In the genomic region with DNA sequence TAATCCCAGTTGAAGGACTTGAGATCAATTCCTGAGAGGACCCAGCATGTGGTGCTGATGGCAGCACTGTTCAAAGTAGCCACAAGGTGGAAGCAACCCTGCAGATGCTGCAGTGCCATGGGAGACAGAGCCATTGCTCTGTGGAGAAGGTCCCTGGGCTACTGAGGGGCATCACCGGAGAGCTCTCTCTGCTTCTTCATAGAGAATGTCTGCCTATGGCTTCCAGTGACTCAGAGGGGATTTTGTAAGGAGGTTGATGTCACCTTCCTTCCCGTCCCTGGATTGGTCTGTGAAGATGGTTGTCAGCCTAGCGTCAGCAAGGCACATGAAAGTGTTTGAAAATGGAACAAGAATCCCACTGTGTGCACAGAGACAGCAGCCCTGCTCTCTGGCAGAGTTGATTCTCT, we compare ENCODE assay signal across 12 mouse cellular contexts. TPM values are rescaled to one million over a fixed set of nuclear protein-coding genes. Genes with fewer than 3 reads are reported as not detected.
DNase-seq lines count a peak whose midpoint lies in the region; ATAC-seq lines count a peak whose summit lies in the region.
"Not testable (repeated sequence)": the region's sequence is repeated elsewhere in the genome, so short reads cannot be mapped to it uniquely, and the experiment has no call there.
"Had no signal": no experiment of that assay in that cellular context is flagged by ENCODE, and none has a peak within 500 bp of the region (broad histone marks: within the 10 kb centered on the region; RNA-seq: fewer than 3 reads in every experiment).

No protein-coding gene starts in this region.

- DNase-seq in NIH3T3 (ENCODE audit: low read depth): peak; percentile 81
- DNase-seq in embryo, embryonic 10.5 days (ENCODE audit: low spot score): peak; percentile 4
- peak; percentile 23 for DNase-seq in limb, embryonic 11.5 days (ENCODE audit: low spot score)

- 66% methylated on average over 3 of the region's 3 CpGs for WGBS in kidney, embryonic 14.5 days
- 78% methylated on average over 3 of the region's 3 CpGs for WGBS in limb, embryonic 11.5 days
- WGBS in lung, embryonic 15.5 days: 63% methylated on average over 3 of the region's 3 CpGs
- 81% methylated on average over 3 of the region's 3 CpGs for WGBS in neural tube, embryonic 15.5 days

- H3K4me2 ChIP-seq in kidney, embryonic 14.5 days (replicated peaks; ENCODE audit: low read depth, low read length); limb, embryonic 11.5 days (ENCODE audit: low read depth, severe bottlenecking); lung, embryonic 15.5 days; neural tube, embryonic 15.5 days: not testable (repeated sequence)

- H3K27me3 ChIP-seq in kidney, embryonic 14.5 days (ENCODE audit: control insufficient read depth, insufficient read depth, low read length); limb, embryonic 11.5 days (ENCODE audit: control insufficient read depth, insufficient read depth, low read length); lung, embryonic 15.5 days; neural tube, embryonic 15.5 days (replicated peaks): not testable (repeated sequence)

- ATAC-seq in hematopoietic stem cell, adult 5-6 weeks (replicated peaks in 1 of 2; ENCODE audit: insufficient read depth in 1 of 2, low FRiP score in 2 of 2, low TSS enrichment in 1 of 2, low read depth in 1 of 2, poor library complexity in 2 of 2, severe bottlenecking in 2 of 2): peak; percentile 44 to 70
- ATAC-seq in kidney, embryonic 14.5 days (ENCODE audit: low FRiP score, low TSS enrichment): peak; percentile 70; the same call in 1 of the 2 replicates
- ATAC-seq in limb, embryonic 11.5 days (ENCODE audit: insufficient number of reproducible peaks, low FRiP score, low TSS enrichment, low read depth); lung, embryonic 15.5 days (ENCODE audit: borderline replicate concordance, extremely low read depth, low FRiP score, low TSS enrichment); neural tube, embryonic 15.5 days (ENCODE audit: low FRiP score): not testable (repeated sequence)

- H3K4me3 ChIP-seq in kidney, embryonic 14.5 days (ENCODE audit: low read length); limb, embryonic 11.5 days (ENCODE audit: low read depth, low read length); lung, embryonic 15.5 days; neural tube, embryonic 15.5 days (replicated peaks): not testable (repeated sequence)

- H3K36me3 ChIP-seq in kidney, embryonic 14.5 days (ENCODE audit: control insufficient read depth, insufficient read depth, low read length); limb, embryonic 11.5 days (ENCODE audit: control insufficient read depth, insufficient read depth, low read length); lung, embryonic 15.5 days; neural tube, embryonic 15.5 days: not testable (repeated sequence)

- H3K9me3 ChIP-seq in kidney, embryonic 14.5 days (ENCODE audit: control insufficient read depth, low read length); limb, embryonic 11.5 days (ENCODE audit: control insufficient read depth, low read length); lung, embryonic 15.5 days; neural tube, embryonic 15.5 days (replicated peaks): not testable (repeated sequence)

- H3K4me1 ChIP-seq in kidney, embryonic 14.5 days (ENCODE audit: control insufficient read depth, insufficient read depth, low read length); limb, embryonic 11.5 days (ENCODE audit: control insufficient read depth, insufficient read depth, low read length); lung, embryonic 15.5 days; neural tube, embryonic 15.5 days: not testable (repeated sequence)

- H3K9ac ChIP-seq in kidney, embryonic 14.5 days (ENCODE audit: low read depth, low read length); limb, embryonic 11.5 days (ENCODE audit: low read length); lung, embryonic 15.5 days; neural tube, embryonic 15.5 days (replicated peaks): not testable (repeated sequence)

- H3K27ac ChIP-seq in kidney, embryonic 14.5 days (ENCODE audit: low read depth, low read length): peak overlapping the region; percentile 67; the same call in 1 of the 2 replicates
- not testable (repeated sequence) for H3K27ac ChIP-seq in limb, embryonic 11.5 days (replicated peaks; ENCODE audit: low read depth, low read length)
- peak overlapping the region; percentile 65 for H3K27ac ChIP-seq in lung, embryonic 15.5 days
- H3K27ac ChIP-seq in neural tube, embryonic 15.5 days (replicated peaks): 0 out of 2 replicates have a peak overlapping the region, but pooled peaks have one; percentile 33

RNA-seq across cellular contexts. Expression of a gene that starts 0.6 kb away (rescaled TPM):
- 42.9 and 52.3 TPM in 2 replicates for total RNA-seq in hematopoietic stem cell, adult 5-6 weeks (2017)
- polyA plus RNA-seq in kidney, embryonic 14.5 days (2014; fragmentation: Nextera tagmentation; extraction: Ambion mirVana): 4.6 and 6.1 TPM in 2 replicates
- polyA plus RNA-seq in limb, embryonic 11.5 days (2014; fragmentation: Nextera tagmentation; extraction: Ambion mirVana): 0.79 and 1.0 TPM in 2 replicates
- polyA plus RNA-seq in lung, embryonic 15.5 days (2015; fragmentation: Nextera tagmentation; extraction: Ambion mirVana): 2.3 and 3.1 TPM in 2 replicates
- 1.5 and 3.7 TPM in 2 replicates for polyA plus RNA-seq in neural tube, embryonic 15.5 days (2015; fragmentation: Nextera tagmentation; extraction: Ambion mirVana)

RNA-seq across cellular contexts. Expression of a gene that starts 6.7 kb away (rescaled TPM):
- not detected in 2 replicates for total RNA-seq in hematopoietic stem cell, adult 5-6 weeks (2017)
- not detected in 2 replicates for polyA plus RNA-seq in kidney, embryonic 14.5 days (2014; fragmentation: Nextera tagmentation; extraction: Ambion mirVana)
- not detected in 2 replicates for polyA plus RNA-seq in limb, embryonic 11.5 days (2014; fragmentation: Nextera tagmentation; extraction: Ambion mirVana)
- polyA plus RNA-seq in lung, embryonic 15.5 days (2015; fragmentation: Nextera tagmentation; extraction: Ambion mirVana): not detected in 2 replicates
- not detected in 2 replicates for polyA plus RNA-seq in neural tube, embryonic 15.5 days (2015; fragmentation: Nextera tagmentation; extraction: Ambion mirVana)
- total RNA-seq: heart, adult 8-10 months; layer of hippocampus, postnatal 10 days had no signal
- polyA plus RNA-seq: hindbrain, embryonic 10.5 days; limb, embryonic 13.5 days; midbrain, embryonic 12.5 days had no signal

RNA-seq across cellular contexts. Expression of a gene that starts 8.8 kb away (rescaled TPM):
- 0.63 TPM in 1 of 2 replicates, not detected in the other for total RNA-seq in hematopoietic stem cell, adult 5-6 weeks (2017)
- 0.11 TPM in 1 of 2 replicates, not detected in the other for polyA plus RNA-seq in kidney, embryonic 14.5 days (2014; fragmentation: Nextera tagmentation; extraction: Ambion mirVana)
- polyA plus RNA-seq in limb, embryonic 11.5 days (2014; fragmentation: Nextera tagmentation; extraction: Ambion mirVana): not detected in 2 replicates
- 0.08 and 0.32 TPM in 2 replicates for polyA plus RNA-seq in lung, embryonic 15.5 days (2015; fragmentation: Nextera tagmentation; extraction: Ambion mirVana)
- polyA plus RNA-seq in neural tube, embryonic 15.5 days (2015; fragmentation: Nextera tagmentation; extraction: Ambion mirVana): 0.10 TPM in 1 of 2 replicates, not detected in the other
- polyA plus RNA-seq: hindbrain, embryonic 10.5 days; limb, embryonic 13.5 days; midbrain, embryonic 12.5 days had no signal

RNA-seq across cellular contexts. Expression of a gene that starts 23.7 kb away (rescaled TPM):
- total RNA-seq in hematopoietic stem cell, adult 5-6 weeks (2017): not detected in 2 replicates
- polyA plus RNA-seq in kidney, embryonic 14.5 days (2014; fragmentation: Nextera tagmentation; extraction: Ambion mirVana): 1.5 and 2.5 TPM in 2 replicates
- not detected in 2 replicates for polyA plus RNA-seq in limb, embryonic 11.5 days (2014; fragmentation: Nextera tagmentation; extraction: Ambion mirVana)
- not detected in 2 replicates for polyA plus RNA-seq in lung, embryonic 15.5 days (2015; fragmentation: Nextera tagmentation; extraction: Ambion mirVana)
- 0.12 TPM in 1 of 2 replicates, not detected in the other for polyA plus RNA-seq in neural tube, embryonic 15.5 days (2015; fragmentation: Nextera tagmentation; extraction: Ambion mirVana)
- total RNA-seq: heart, adult 8-10 months; layer of hippocampus, postnatal 10 days had no signal
- polyA plus RNA-seq: hindbrain, embryonic 10.5 days; limb, embryonic 13.5 days; midbrain, embryonic 12.5 days had no signal

RNA-seq across cellular contexts. Expression of a gene that starts 39.1 kb away (rescaled TPM):
- total RNA-seq in hematopoietic stem cell, adult 5-6 weeks (2017): not detected in 2 replicates
- 5.0 and 9.2 TPM in 2 replicates for polyA plus RNA-seq in kidney, embryonic 14.5 days (2014; fragmentation: Nextera tagmentation; extraction: Ambion mirVana)
- not detected in 2 replicates for polyA plus RNA-seq in limb, embryonic 11.5 days (2014; fragmentation: Nextera tagmentation; extraction: Ambion mirVana)
- 0.22 TPM in 1 of 2 replicates, not detected in the other for polyA plus RNA-seq in lung, embryonic 15.5 days (2015; fragmentation: Nextera tagmentation; extraction: Ambion mirVana)
- not detected in 2 replicates for polyA plus RNA-seq in neural tube, embryonic 15.5 days (2015; fragmentation: Nextera tagmentation; extraction: Ambion mirVana)
- total RNA-seq: heart, adult 8-10 months; layer of hippocampus, postnatal 10 days had no signal
- polyA plus RNA-seq: hindbrain, embryonic 10.5 days; limb, embryonic 13.5 days; midbrain, embryonic 12.5 days had no signal

Comparison
In these comparisons a context has a peak if more than half of its experiments do, and no peak if none do; other contexts are left out.
1. DNase-seq: peak in every context shown above with its lines; median percentile 81 in NIH3T3; 23 in limb, embryonic 11.5 days; 4 in embryo, embryonic 10.5 days.